Mouse (Mus musculus) megakaryocyte, embryonic 14.5 days (primary cell): ENCODE results near the gene BC048679.

Experiments
- FLI1 ChIP-seq: IDR thresholded peaks from 2 replicates; pipeline ENCODE4 v1.6.1; 2012; ENCODE audit warnings: low read length, inconsistent platforms, mixed read lengths
- GATA1 ChIP-seq: IDR thresholded peaks from 3 replicates; pipeline ENCODE4 v1.6.1; 2012; ENCODE audit warnings: mixed read lengths, low read length, inconsistent platforms, borderline replicate concordance

GRCm38 (mm10) chr7:81479531-81480090, 18.5 kb downstream of the BC048679 start:
- TF ChIP-seq GATA1 (no peak), FLI1 (no peak)
